Mouse (Mus musculus) ovary, postnatal 10 days (tissue): Measurements from ENCODE around the gene Nfkbil1.
"Not testable (repeated sequence)": the region's sequence is repeated elsewhere in the genome, so short reads cannot be mapped to it uniquely, and the experiment has no call there.

Experiments
- DNase-seq: peaks from one replicate; pipeline ENCODE4 v3.0.0; 2022; ENCODE audit warnings: low spot score

Gene Nfkbil1

GRCm38 (mm10) chr17:35236996-35237395, 1.4 kb upstream of the Nfkbil1 start:
- no peak for DNase-seq

GRCm38 (mm10) chr17:35236390-35236746, 776 bp upstream of the Nfkbil1 start:
- DNase-seq: peak; percentile 99

GRCm38 (mm10) chr17:35234903-35235302, 689 bp downstream of the Nfkbil1 start:
- DNase-seq: peak; percentile 42

- not testable (repeated sequence) for DNase-seq
Observed at GRCm38 (mm10) chr17:35234090-35234489, 1.5 kb downstream of the Nfkbil1 start.

- no peak for DNase-seq
Observed at GRCm38 (mm10) chr17:35233114-35233980, 2.2 kb downstream of the Nfkbil1 start, which contains the start of gene Atp6v1g2. Gene Atp6v1g2 (plus strand): TSS chr17:35233660.

- no peak for DNase-seq
Observed at GRCm38 (mm10) chr17:35232659-35233058, 2.9 kb downstream of the Nfkbil1 start.

GRCm38 (mm10) chr17:35232043-35232442, 3.5 kb downstream of the Nfkbil1 start:
- peak; percentile 77 for DNase-seq

- no peak for DNase-seq
Observed at GRCm38 (mm10) chr17:35231022-35231421, 4.6 kb downstream of the Nfkbil1 start.

GRCm38 (mm10) chr17:35226561-35227046, 9.0 kb downstream of the Nfkbil1 start:
- DNase-seq: no peak

- DNase-seq: no peak
Observed at GRCm38 (mm10) chr17:35225456-35225855, 10.1 kb downstream of the Nfkbil1 start.

GRCm38 (mm10) chr17:35224641-35225040, 11.0 kb downstream of the Nfkbil1 start:
- no peak for DNase-seq

- DNase-seq: no peak
Observed at GRCm38 (mm10) chr17:35222299-35222698, 13.3 kb downstream of the Nfkbil1 start.

- DNase-seq: no peak
Observed at GRCm38 (mm10) chr17:35220156-35220952, 15.2 kb downstream of the Nfkbil1 start, which contains the start of gene Gm16181. Gene Gm16181 (plus strand): TSS chr17:35220834.

- DNase-seq: no peak
Observed at GRCm38 (mm10) chr17:35219601-35220041, 16.0 kb downstream of the Nfkbil1 start.

- DNase-seq: no peak
Observed at GRCm38 (mm10) chr17:35218516-35219193, 16.9 kb downstream of the Nfkbil1 start.

- DNase-seq: no peak
Observed at GRCm38 (mm10) chr17:35213071-35213470, 22.5 kb downstream of the Nfkbil1 start.

- DNase-seq: no peak
Observed at GRCm38 (mm10) chr17:35210593-35210992, 25.0 kb downstream of the Nfkbil1 start.

GRCm38 (mm10) chr17:35209785-35210535, 25.6 kb downstream of the Nfkbil1 start:
- DNase-seq: no peak

GRCm38 (mm10) chr17:35205380-35205769, 30.2 kb downstream of the Nfkbil1 start:
- no peak for DNase-seq

- DNase-seq: no peak
Observed at GRCm38 (mm10) chr17:35204494-35205379, 30.9 kb downstream of the Nfkbil1 start, which contains the start of gene Lta. Gene Lta (minus strand): TSS chr17:35205351.
